Mouse (Mus musculus) heart, embryonic 14.5 days (tissue): ENCODE data around the gene Arntl. TPM values are rescaled to one million over a fixed set of nuclear protein-coding genes. Genes with fewer than 3 reads are reported as not detected.

Experiments used
- ATAC-seq: fragments of 200-750 bp; cut with Nextera tagmentation; 2 replicates; pipeline ENCODE4 v1.8.0; 2017; ENCODE audit warnings: low read depth, moderate TSS enrichment; ENCODE audit not compliant: insufficient number of reproducible peaks, insufficient read depth, low FRiP score
- H3K27ac ChIP-seq, 2 experiments: fragments of 200-500 bp in 1 of 2; fragments of 300-500 bp in 1 of 2; sonication (generic) in 1 of 2; replicated peaks in 1 of 2; 2 replicates each; pipeline ENCODE4 v1.5.1; 2012 to 2014; ENCODE audit warnings: low read depth in 2 of 2, low read length in 2 of 2, control low read depth in 1 of 2, mild to moderate bottlenecking in 1 of 2, mixed read lengths in 1 of 2; ENCODE audit not compliant: control insufficient read depth in 1 of 2, insufficient read depth in 1 of 2
- H3K27me3 ChIP-seq: fragments of 300-500 bp; sonication (generic); 2 replicates; pipeline ENCODE4 v1.6.1; 2014; ENCODE audit warnings: mild to moderate bottlenecking, low read length, control low read depth; ENCODE audit not compliant: control insufficient read depth, insufficient read depth
- H3K36me3 ChIP-seq: fragments of 300-500 bp; sonication (generic); 2 replicates; pipeline ENCODE4 v1.6.1; 2014; ENCODE audit warnings: mild to moderate bottlenecking, control low read depth, low read length, mixed read lengths; ENCODE audit not compliant: control insufficient read depth, insufficient read depth
- H3K4me1 ChIP-seq, 2 experiments: fragments of 200-500 bp in 1 of 2; fragments of 300-500 bp in 1 of 2; sonication (generic) in 1 of 2; 2 replicates each; pipeline ENCODE4 v1.6.1; 2012 to 2014; ENCODE audit warnings: low read length in 2 of 2, control low read depth in 1 of 2, mixed read lengths in 1 of 2; ENCODE audit not compliant: control insufficient read depth in 2 of 2, insufficient read depth in 2 of 2
- H3K4me2 ChIP-seq: fragments of 300-500 bp; sonication (generic); 2 replicates; pipeline ENCODE4 v1.6.1; 2014; ENCODE audit warnings: mild to moderate bottlenecking, low read length
- H3K4me3 ChIP-seq, 2 experiments: fragments of 200-500 bp in 1 of 2; fragments of 300-500 bp in 1 of 2; sonication (generic) in 1 of 2; 2 replicates each; pipeline ENCODE4 v1.5.1; 2012 to 2014; ENCODE audit warnings: low read length in 2 of 2, mild to moderate bottlenecking in 2 of 2, control low read depth in 1 of 2, low read depth in 1 of 2, moderate library complexity in 1 of 2; ENCODE audit not compliant: control insufficient read depth in 1 of 2, insufficient read depth in 1 of 2
- H3K9ac ChIP-seq: fragments of 300-500 bp; sonication (generic); 2 replicates; pipeline ENCODE4 v1.6.1; 2014; ENCODE audit warnings: mild to moderate bottlenecking, low read length
- H3K9me3 ChIP-seq: fragments of 300-500 bp; sonication (generic); 2 replicates; pipeline ENCODE4 v1.6.1; 2016; ENCODE audit warnings: low read length, control low read depth; ENCODE audit not compliant: control insufficient read depth
- WGBS: fragments of 180-500 bp; shearing (Covaris S2); extraction: QIAGEN DNeasy Blood & Tissue Kit; methylation state at CpG from one replicate; pipeline ENCODE4 v1.1.7; 2014; 5-methylcytosine and 5-hydroxymethylcytosine counted together
- polyA plus RNA-seq: library from polyadenylated mRNA; unstranded; fragments of >200 nt; fragmentation: Nextera tagmentation; extraction: Ambion mirVana; gene quantifications from 2 replicates; pipeline ENCODE4 v1.2.1, GENCODE M21; 2014

The Arntl gene
- polyA plus RNA-seq, result 7.7 and 8.4 TPM in 2 replicates

DNA sequence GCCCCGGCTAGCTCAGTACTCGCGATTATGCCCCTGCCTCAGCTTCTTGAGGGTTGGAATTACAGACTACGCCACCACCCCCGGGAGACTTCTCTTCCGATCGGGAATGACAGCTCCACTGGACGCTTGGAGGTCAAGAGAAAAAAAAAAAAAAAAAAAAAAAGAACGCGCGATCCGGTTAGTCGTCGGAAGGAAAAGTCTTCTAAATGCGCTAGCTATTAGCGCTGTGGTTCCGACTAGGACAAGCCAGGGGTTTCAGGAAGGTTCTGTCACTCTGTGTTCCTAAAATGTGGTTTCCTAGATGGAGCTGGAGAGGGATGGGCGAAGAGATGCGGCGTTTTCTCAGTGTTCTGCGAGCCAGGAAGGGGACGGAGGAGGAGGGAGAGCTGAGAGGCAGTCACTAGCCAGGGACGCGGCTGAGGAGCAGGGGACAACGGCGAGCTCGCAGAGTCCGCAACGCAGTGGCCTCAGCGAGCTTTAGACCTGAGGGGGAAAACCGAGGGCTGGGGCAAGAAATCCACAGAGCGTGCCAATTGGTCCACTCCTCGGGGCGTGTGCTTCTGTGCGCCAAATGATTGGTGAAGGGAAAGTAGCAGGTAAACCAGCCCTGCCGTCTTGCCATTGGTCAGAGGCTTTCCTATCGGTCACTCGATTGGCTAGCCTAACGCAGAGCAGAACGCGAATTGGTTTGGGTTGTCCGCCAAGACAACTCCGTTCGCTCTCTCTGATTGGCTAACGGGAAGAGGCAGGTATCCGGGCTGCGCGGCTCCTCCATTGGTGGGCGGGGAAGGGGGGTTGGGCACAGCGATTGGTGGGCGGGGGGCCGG lies at the start of gene Arntl:
TSS of gene Arntl (plus strand) at position 822 of the 827 bp plus-strand sequence.
- peak within 1 kb of the TSS; percentile 95 for H3K4me2 ChIP-seq
- H3K27ac ChIP-seq, result peak within 1 kb of the TSS; percentile 73 to 78
- peaks cover 34% of the 10 kb centered on the region for H3K27me3 ChIP-seq
- peak; percentile 98 for ATAC-seq
- peaks cover 4 to 10% of the 10 kb centered on the region in 2 experiments; a peak in 3 of 4 replicates for H3K4me1 ChIP-seq
- no peaks in the 10 kb centered on the region for H3K36me3 ChIP-seq
- peak within 1 kb of the TSS; percentile 76 for H3K9ac ChIP-seq
- no peaks in the 10 kb centered on the region for H3K9me3 ChIP-seq
- peak within 1 kb of the TSS; percentile 80 to 92 for H3K4me3 ChIP-seq
- under 1% methylated on average over 52 of the region's 52 CpGs for WGBS

DNA sequence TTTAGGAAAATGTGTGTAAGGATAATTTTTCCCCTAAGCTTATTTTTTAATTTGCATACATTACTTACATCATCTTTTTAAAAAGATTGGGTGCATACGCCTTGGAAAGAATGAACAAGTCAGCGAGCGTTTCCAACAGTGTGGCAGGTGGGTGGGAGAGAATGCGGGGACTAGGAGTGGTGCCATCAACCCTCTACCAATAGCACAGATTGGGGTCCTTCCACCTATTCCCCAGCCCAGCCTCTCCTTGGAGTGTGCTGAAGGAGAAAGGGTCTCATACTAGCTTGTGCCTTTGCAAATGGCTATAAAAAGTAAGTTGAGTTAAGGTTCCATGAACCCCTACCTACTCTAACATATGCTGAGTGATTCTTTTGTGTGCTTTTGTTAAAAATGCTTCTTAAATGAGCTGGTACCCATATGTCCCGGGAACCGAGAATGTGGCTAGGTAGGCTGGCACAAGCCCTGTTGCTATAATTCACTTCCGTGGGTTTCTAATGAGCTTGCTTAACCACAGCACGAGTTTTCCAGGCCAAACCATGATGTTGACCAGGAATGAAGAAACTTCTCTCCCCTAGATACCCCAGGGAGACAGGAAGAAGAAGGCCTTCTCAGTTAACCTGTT lies 46.1 kb upstream of the Arntl start:
- Histone ChIP-seq H3K4me3 (no peak overlapping the region), H3K4me1 (0 out of 4 replicates have a peak, but pooled peaks cover 0 to 7% of the 10 kb centered on the region in 2 experiments), H3K9me3 (no peaks in the 10 kb centered on the region), H3K27me3 (no peaks in the 10 kb centered on the region), H3K4me2 (no peak overlapping the region), H3K9ac (no peak overlapping the region), H3K27ac (no peak overlapping the region), H3K36me3 (no peaks in the 10 kb centered on the region)
- no peak for ATAC-seq
- WGBS, result 87% methylated on average over 8 of the region's 8 CpGs

DNA sequence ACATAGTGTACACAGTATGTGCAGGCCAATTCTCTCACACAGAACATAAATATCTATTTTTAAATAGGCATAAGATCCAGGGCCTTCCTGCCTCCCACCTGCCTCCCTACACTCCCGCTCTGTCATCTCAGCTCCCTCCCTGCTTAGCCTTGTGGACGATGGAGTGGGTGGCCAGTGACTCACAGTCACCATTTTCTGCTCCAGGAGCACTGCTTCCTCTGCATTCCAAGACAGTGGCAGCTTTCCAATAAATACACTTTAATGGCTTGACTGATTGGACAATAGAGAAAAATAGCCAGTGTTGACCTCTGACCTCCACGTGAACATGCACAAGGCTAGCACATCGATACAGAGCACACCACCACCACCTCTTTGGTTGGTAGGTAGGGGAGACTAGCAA lies 42.5 kb upstream of the Arntl start:
- no peak for ATAC-seq
- WGBS, result 55% methylated on average over 4 of the region's 4 CpGs
- H3K27me3 ChIP-seq, result no peaks in the 10 kb centered on the region
- H3K9ac ChIP-seq, result no peak overlapping the region
- H3K36me3 ChIP-seq, result no peaks in the 10 kb centered on the region
- H3K4me1 ChIP-seq, result 0 out of 4 replicates have a peak, but pooled peaks cover 0 to 7% of the 10 kb centered on the region in 2 experiments
- H3K9me3 ChIP-seq, result no peaks in the 10 kb centered on the region
- H3K4me3 ChIP-seq, result no peak overlapping the region
- no peak overlapping the region for H3K4me2 ChIP-seq
- no peak overlapping the region for H3K27ac ChIP-seq

DNA sequence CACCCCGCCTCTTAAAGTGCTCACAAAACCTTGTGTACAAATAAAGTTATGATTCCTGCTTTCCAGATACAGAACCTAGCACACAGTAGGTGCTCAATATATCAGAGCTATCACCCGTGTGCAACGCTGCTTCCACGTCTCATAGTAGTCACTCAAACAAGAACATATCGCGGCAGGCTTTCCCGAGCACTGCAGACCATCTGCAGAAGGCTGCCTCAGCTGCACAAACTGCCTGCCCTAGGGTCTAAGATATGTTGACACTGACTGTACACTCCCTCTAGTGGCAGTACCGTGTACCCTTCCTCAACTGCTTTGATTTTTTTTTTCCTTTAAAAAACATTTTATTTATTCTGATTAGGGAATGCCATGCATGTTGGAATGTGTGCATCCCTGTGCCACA lies 40.2 kb upstream of the Arntl start:
- peak overlapping the region; percentile 30; the same call in 1 of the 2 replicates for H3K4me2 ChIP-seq
- no peak for ATAC-seq
- no peaks in the 10 kb centered on the region for H3K36me3 ChIP-seq
- H3K4me1 ChIP-seq, result 0 out of 4 replicates have a peak, but pooled peaks cover 0 to 7% of the 10 kb centered on the region in 2 experiments
- H3K4me3 ChIP-seq, result no peak overlapping the region
- no peak overlapping the region for H3K9ac ChIP-seq
- H3K27me3 ChIP-seq, result no peaks in the 10 kb centered on the region
- WGBS, result 31% methylated on average over 8 of the region's 8 CpGs
- no peaks in the 10 kb centered on the region for H3K9me3 ChIP-seq
- no peak overlapping the region for H3K27ac ChIP-seq

DNA sequence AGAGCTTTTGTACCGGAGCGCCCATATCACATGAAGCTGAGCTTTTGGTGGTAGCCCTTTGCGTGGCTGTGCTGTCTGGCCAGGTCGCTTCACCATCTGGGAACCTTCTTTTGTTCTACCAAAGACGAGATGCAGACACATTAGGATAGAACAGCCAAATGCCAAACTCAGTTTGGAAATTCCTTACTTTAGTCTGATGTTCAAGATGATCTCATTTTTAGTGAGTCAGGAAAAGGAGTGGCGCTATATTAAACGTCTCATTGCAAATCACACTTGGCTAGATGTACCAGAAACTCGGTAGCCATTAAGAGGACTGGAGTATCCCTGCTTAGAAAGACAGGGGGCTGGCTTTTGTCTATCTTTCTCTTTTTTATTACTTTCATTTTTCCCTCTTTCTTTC lies 38.7 kb upstream of the Arntl start:
- H3K4me1 ChIP-seq, result 0 out of 4 replicates have a peak, but pooled peaks cover 0 to 7% of the 10 kb centered on the region in 2 experiments
- ATAC-seq, result no peak

DNA sequence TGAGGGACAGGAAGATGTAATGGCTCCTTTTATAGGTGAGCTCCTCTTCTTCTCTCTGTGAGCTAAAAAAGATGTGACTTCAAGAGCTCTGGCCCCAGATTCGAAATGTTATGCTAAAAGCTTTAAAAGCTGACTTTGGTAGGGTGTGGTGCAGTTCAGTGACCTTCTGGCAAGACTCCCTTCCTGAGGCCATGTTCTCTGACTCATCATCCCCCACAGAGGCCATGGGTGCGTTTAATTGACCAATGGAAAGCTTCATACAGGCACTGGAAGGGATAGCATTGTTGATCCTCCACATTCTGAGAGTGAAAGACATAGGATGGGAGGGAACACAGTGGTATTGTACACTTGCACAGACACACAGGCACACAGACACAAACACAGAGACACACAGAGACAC lies 34.8 kb upstream of the Arntl start:
- Histone ChIP-seq H3K27ac (no peak overlapping the region), H3K4me1 (no peaks in the 10 kb centered on the region), H3K4me3 (no peak overlapping the region), H3K9me3 (no peaks in the 10 kb centered on the region), H3K27me3 (no peaks in the 10 kb centered on the region), H3K4me2 (no peak overlapping the region), H3K9ac (no peak overlapping the region), H3K36me3 (no peaks in the 10 kb centered on the region)
- no peak for ATAC-seq
- WGBS, result 69% methylated on average over 2 of the region's 2 CpGs

More for the DNA sequence above, 38.7 kb upstream of the Arntl start:
- Histone ChIP-seq H3K4me3 (no peak overlapping the region), H3K4me2 (no peak overlapping the region), H3K36me3 (no peaks in the 10 kb centered on the region), H3K9me3 (no peaks in the 10 kb centered on the region), H3K9ac (no peak overlapping the region), H3K27me3 (no peaks in the 10 kb centered on the region), H3K27ac (no peak overlapping the region)
- 74% methylated on average over 8 of the region's 8 CpGs for WGBS

DNA sequence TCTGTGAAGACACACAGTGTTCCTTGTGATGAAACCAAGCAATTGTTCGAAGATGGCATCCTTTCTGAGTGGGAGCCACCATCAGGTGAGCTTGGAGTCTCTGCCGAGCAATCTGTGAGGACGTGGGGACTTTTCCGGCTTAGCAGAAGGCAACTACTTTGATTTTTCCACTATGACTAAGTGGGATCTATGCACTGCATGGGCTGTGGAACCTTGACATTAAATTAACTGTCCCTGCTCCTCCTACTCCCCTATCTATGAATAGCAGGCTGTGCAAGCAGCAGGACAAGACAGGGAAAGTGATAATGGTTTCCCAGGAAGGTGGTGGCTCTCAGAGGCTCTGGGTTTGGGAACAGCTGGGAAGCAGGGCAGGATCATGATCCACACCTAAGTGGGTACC lies 31.8 kb upstream of the Arntl start:
- ATAC-seq, result no peak
- no peaks in the 10 kb centered on the region for H3K9me3 ChIP-seq
- 76% methylated on average over 4 of the region's 4 CpGs for WGBS
- no peaks in the 10 kb centered on the region for H3K4me1 ChIP-seq
- H3K36me3 ChIP-seq, result no peaks in the 10 kb centered on the region
- no peak overlapping the region for H3K27ac ChIP-seq
- no peak overlapping the region for H3K4me3 ChIP-seq
- H3K27me3 ChIP-seq, result no peaks in the 10 kb centered on the region
- no peak overlapping the region for H3K4me2 ChIP-seq
- no peak overlapping the region for H3K9ac ChIP-seq
